Mouse (Mus musculus) C2C12 (cell line): ENCODE results near the gene Fbxo2. TPM values are rescaled to one million over a fixed set of nuclear protein-coding genes. Genes with fewer than 3 reads are reported as not detected.

Source experiments
- H3K27me3 ChIP-seq: one replicate; pipeline ENCODE4 v1.6.1; 2011; ENCODE audit not compliant: control insufficient read depth, insufficient read depth, insufficient read length
- H3K36me3 ChIP-seq: one replicate; pipeline ENCODE4 v1.6.1; 2011; ENCODE audit not compliant: control insufficient read depth, insufficient read depth
- H3K4me3 ChIP-seq: one replicate; pipeline ENCODE4 v1.5.1; 2011; ENCODE audit warnings: mild to moderate bottlenecking, control low read depth; ENCODE audit not compliant: poor library complexity, insufficient read depth, severe bottlenecking
- H3K79me2 ChIP-seq: one replicate; pipeline ENCODE4 v1.6.1; 2011; ENCODE audit not compliant: control insufficient read depth, insufficient read depth
- H3K79me3 ChIP-seq: one replicate; pipeline ENCODE4 v1.6.1; 2011; ENCODE audit warnings: low read depth, control low read depth
- H3ac ChIP-seq: one replicate; pipeline ENCODE3; 2011; ENCODE audit warnings: low read depth; ENCODE audit not compliant: control insufficient read depth, insufficient read length
- CTCF ChIP-seq: IDR thresholded peaks from one replicate; pipeline ENCODE4 v1.5.1; 2011; ENCODE audit not compliant: control insufficient read depth, insufficient read depth, insufficient read length
- microRNA-seq: library from miRNA; unstranded; fragments of <30 nt; microRNA quantifications from one replicate; pipeline ENCODE4, GENCODE M21; 2019; ENCODE audit warnings: borderline microRNAs expressed
- polyA plus RNA-seq: library from polyadenylated mRNA; unstranded; fragments of >200 nt; fragmentation: generic; extraction: Trizol; gene quantifications from one replicate; pipeline ENCODE4 v1.2.1, GENCODE M21; 2012; ENCODE audit warnings: missing spikeins

The Fbxo2 gene
- polyA plus RNA-seq, 1 experiment, result 14.2 TPM

GRCm38 (mm10) chr4:148215264-148215900, 55.0 kb downstream of the Fbxo2 start:
- Histone ChIP-seq H3ac (no peak overlapping the region), H3K36me3 (no peaks in the 10 kb centered on the region), H3K79me3 (no peaks in the 10 kb centered on the region), H3K4me3 (no peak overlapping the region), H3K27me3 (peaks cover 24% of the 10 kb centered on the region), H3K79me2 (no peaks in the 10 kb centered on the region)
- no peak for TF ChIP-seq CTCF

Small RNA genes lying within 50 kb of the gene (microRNA-seq; reads per million reads assigned to microRNA genes)
- 0.16 reads per million for gene Mir7022

Other genes with a start within 250 kb of the Fbxo2 start
- 49.2 TPM for gene Plod1, start 223.9 kb upstream of the Fbxo2 start, polyA plus RNA-seq
- 46.5 TPM for gene 2510039O18Rik, start 219.7 kb upstream of the Fbxo2 start, polyA plus RNA-seq
- gene Nppb, start 174.8 kb upstream of the Fbxo2 start, polyA plus RNA-seq, result 1.2 TPM
- gene Nppa, start 159.9 kb upstream of the Fbxo2 start, polyA plus RNA-seq, result not detected
- gene Clcn6, start 121.8 kb upstream of the Fbxo2 start, polyA plus RNA-seq, result 11.5 TPM
- 16.1 TPM for gene Mthfr, start 121.5 kb upstream of the Fbxo2 start, polyA plus RNA-seq
- 8.2 TPM for gene Agtrap, start 72.6 kb upstream of the Fbxo2 start, polyA plus RNA-seq
- gene Mad2l2, start 30.2 kb upstream of the Fbxo2 start, polyA plus RNA-seq, result 35.6 TPM
- 0.01 TPM for gene Draxin, start 29.9 kb upstream of the Fbxo2 start, polyA plus RNA-seq
- 54.4 TPM for gene Fbxo6, start 8.5 kb upstream of the Fbxo2 start, polyA plus RNA-seq
- gene Fbxo44, start 139 bp upstream of the Fbxo2 start, polyA plus RNA-seq, result 2.1 TPM
- gene Disp3, start 127.3 kb downstream of the Fbxo2 start, polyA plus RNA-seq, result 0.04 TPM